Mouse (Mus musculus) testis, adult 2 months (tissue): ENCODE results near the gene Cyp2d26.

Experiments used
- CTCF ChIP-seq: fragments of 200-500 bp; IDR thresholded peaks from 2 replicates; pipeline ENCODE4 v1.5.1; 2012; ENCODE audit warnings: low read depth, mild to moderate bottlenecking, inconsistent platforms, low read length, moderate library complexity; ENCODE audit not compliant: control insufficient read depth, insufficient read depth, insufficient replicate concordance
- POLR2A ChIP-seq: fragments of 200-500 bp; IDR thresholded peaks from 2 replicates; pipeline ENCODE4 v1.6.1; 2012; ENCODE audit warnings: low read depth, mild to moderate bottlenecking, inconsistent platforms, low read length, moderate library complexity; ENCODE audit not compliant: control insufficient read depth

DNA sequence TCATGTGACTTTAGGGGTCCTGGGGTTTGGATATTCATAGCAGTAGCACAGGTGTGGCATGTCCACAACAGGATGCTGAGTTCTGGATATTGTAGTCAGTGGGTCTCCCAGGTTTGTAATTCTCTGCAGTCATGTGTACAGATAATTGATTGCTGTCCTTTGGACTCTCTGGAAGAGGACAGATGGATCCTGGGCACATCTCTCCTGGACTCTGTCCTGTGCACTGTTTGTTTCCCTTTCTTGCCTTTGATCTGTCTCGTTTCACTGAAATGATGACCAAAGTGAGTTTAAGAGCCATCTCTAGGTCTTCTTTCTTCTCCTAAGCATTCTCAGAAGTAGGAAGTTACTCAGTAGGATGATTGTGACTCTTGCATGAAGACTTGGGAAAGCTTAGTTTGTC lies 46.6 kb downstream of the Cyp2d26 start:
- TF ChIP-seq CTCF (no peak), POLR2A (no peak)
